Mouse (Mus musculus): Measurements from ENCODE around the gene Gramd2.

Gene Gramd2

DNA sequence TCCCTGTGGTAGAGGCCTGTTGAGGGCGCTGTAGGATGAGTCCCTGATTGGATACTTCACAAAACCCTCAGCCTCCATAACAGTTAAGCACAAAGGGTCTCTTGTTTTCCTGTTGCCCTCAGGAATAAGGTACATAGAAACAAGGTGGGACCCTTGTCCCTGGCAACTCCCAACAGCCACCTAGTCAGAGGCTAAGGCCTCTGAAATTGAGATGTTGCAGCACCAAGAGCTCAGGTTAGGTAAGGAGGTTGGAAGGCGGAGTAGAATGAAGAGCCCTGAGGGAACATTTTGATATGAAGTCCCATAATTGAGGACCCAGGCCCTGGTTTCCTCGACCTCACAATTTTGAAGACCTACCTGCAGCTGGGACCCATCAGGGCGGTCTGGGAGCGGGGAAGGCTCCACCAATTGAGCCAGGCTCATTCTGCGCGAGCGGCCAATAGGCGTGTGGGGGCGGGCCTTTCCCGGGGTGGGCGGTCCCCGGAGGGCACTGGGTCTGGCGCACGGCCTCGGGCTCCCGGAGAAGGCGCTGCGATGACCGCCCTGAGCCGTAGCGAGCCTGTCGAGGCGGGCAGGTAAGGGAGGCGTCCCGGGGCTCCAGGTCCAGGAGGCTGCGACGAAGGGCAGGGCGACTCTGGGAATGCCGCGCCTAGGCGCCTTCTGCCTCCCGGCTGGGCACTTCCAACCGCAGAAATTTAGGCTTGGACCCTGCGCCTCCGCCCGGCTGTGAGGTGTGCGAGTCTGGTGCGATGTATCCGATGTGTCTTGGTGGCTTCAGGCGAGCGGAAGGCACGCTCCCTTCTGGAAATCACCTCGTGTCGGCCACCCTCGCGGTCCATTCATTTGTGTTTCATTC lies at the start of gene Gramd2:
Gramd2 (plus strand) TSS at position 467 of the 856 bp plus-strand sequence.
- peak; percentile 67 for DNase-seq (ENCODE audit: low spot score)

DNA sequence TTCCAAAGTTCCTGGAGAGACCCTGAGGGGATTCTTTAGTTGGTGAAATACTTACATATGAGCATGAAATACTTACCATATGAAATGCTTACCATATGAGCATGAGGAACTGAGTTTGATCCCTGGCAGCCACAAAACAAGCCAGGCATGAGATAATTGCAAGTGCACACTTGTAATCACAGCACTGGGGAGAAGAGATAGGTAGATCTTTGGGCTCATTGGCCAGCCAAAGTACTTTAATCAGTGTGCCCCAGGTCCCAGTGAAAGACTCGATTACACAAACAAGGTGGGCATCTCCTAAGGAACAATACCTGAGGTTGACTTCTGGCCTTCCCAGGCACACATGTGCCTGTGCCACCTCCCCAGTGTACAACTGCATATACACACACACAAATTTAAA lies 41.6 kb upstream of the Gramd2 start:
- DNase-seq (ENCODE audit: low spot score), result no peak

GRCm38 (mm10) chr9:59639936-59640335 lies 40.0 kb upstream of the Gramd2 start:
- DNase-seq (ENCODE audit: low spot score), result no peak

- no peak for DNase-seq (ENCODE audit: low spot score)
Observed at GRCm38 (mm10) chr9:59641320-59641719, 38.6 kb upstream of the Gramd2 start.

DNA sequence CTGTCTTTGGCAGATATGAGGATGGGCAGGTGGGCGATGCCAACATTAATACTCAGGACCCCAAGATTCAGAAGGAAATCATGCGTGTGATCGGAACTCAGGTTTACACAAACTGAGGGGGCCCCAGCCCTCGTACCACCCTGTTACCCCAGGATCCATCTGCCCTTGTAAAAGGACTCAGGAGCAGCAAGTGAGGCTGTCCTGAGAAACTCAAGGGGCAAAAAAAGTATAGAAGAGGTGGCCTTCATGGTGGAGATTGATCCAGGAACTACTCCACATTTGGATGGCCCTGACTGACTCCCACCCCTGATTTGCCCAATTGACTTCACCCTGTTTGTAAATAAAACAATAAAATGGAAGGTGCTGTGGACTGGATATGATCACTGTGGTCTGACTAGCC lies 30.0 kb upstream of the Gramd2 start:
- DNase-seq (ENCODE audit: low spot score), result no peak

DNA sequence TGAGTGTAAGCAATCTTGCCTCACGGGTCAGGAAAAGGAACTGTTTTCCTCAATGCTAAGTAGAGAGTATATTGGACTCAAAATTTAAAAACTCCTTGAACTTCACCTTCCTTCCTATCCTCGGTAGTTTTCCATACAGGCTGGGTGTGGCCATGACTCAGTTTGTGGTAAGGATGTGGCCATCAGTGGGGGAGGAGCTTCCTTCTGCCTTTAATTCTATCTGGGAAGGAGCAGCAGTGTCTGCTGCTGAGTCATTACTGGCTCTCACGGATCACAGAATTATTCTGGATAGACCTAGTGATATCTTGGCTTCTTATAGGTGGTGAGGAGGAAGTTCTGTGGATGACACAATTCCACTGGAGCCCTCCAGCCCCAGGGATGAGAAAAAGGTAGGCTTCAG lies 26.6 kb upstream of the Gramd2 start:
- no peak for DNase-seq (ENCODE audit: low spot score)

GRCm38 (mm10) chr9:59654450-59654983 lies 25.4 kb upstream of the Gramd2 start:
- DNase-seq (ENCODE audit: low spot score), result no peak

DNA sequence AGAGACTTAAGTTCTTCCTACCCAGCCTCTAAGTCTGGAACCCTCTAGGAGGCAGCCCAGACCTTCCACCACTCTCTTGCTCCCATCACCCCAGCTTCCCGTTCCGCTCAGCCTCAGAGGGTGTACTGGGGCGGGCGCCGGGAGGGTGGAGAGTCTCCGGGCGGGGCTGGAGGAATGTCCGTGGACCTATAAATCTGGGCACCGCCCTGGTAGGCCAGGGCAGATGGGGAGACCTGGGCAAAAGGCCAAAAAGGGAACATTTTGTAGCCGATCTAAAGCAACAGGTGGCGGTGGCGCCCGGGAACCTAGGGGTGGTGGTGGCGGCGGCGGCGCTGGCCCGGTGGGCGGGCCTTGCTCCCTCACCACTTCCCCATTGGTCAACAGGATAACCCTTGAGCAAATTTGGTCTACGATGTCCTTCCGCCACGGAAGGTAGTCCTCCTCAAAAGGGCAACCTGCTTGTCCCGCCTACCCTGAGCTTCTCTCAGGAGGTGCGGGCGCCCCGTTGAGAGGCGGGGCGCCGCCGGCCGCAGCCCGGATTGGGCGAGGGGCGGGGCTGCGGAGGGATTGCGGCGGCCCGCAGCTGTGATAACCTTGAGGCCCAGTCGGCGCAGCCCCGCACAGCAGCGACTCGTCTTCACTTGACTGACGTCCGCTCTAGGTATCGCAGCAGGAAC lies 23.8 kb upstream of the Gramd2 start, which contains the start of gene Pkm:
Pkm (plus strand) TSS at position 411 of the 677 bp plus-strand sequence.
- DNase-seq (ENCODE audit: low spot score), result peak; percentile 98

- DNase-seq (ENCODE audit: low spot score), result peak; percentile 84
Observed at GRCm38 (mm10) chr9:59656635-59657617, 23.0 kb upstream of the Gramd2 start.

DNA sequence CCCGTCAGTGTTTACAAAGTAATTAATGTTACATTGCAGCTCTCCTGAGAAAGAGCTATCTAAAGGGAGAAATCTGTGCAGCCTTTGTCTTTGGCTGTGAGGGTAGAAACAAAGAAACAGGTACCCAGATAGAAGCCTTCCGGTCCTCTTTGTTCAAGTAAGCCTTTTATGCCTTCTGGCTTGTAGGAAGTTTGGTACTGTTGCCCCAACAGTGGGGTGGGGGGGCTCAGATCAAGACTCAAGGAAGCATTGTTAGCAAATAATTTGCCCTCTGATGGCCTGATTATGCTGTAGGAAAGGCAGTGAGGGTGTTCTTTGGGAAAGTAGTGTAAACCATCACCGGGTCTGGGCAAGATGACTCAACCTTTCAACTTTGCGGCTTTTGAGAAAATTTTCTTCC lies 21.8 kb upstream of the Gramd2 start:
- DNase-seq (ENCODE audit: low spot score), result no peak

DNA sequence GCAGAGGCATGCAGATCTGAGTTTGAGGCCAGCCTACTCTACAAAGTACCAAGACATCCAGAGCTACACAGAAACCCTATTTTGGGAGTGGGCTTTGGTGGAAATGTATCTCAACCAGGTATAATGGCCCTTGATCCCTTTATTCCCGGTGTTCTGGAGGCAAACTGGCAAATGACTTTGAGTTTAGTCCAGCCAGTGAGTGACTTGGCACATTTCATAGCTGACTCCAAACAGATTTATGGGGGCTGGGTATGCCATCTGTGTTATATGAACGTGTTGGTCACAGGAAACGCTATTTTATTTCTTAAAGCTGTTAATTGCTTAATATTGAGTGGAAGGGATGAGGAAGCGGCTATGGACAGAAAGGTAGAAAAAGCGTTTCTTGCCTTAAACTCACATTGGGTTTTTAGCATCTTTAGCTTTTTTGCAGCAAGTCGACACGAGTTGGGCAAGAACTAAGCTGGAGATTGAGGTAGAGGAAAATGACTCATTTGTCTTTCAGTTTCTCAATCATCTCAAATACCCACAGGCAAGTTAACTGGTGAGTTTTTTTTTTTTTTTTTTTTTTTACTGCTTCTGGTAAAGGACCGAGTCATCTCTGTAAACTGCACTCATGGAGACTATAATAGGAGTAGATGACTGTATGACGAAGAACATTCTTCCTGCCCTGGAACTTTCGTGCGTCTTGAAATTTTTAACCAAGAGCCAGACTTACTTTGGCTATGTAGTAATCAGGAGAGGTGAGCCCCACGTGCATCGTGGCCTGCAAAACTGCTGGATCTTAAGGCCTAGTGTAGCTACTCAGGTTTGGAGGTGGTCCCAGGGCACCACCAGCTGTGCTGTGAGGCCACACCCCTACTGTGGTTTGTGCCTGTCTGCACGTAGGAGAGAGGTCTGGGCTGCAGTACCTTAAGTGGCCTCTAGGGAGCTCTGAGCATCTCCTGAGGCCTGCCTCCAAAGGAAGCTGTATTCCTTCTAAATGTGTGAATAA lies 20.6 kb upstream of the Gramd2 start:
- DNase-seq (ENCODE audit: low spot score), result peak; percentile 86

- no peak for DNase-seq (ENCODE audit: low spot score)
Observed at GRCm38 (mm10) chr9:59660421-59660820, 19.5 kb upstream of the Gramd2 start.

DNA sequence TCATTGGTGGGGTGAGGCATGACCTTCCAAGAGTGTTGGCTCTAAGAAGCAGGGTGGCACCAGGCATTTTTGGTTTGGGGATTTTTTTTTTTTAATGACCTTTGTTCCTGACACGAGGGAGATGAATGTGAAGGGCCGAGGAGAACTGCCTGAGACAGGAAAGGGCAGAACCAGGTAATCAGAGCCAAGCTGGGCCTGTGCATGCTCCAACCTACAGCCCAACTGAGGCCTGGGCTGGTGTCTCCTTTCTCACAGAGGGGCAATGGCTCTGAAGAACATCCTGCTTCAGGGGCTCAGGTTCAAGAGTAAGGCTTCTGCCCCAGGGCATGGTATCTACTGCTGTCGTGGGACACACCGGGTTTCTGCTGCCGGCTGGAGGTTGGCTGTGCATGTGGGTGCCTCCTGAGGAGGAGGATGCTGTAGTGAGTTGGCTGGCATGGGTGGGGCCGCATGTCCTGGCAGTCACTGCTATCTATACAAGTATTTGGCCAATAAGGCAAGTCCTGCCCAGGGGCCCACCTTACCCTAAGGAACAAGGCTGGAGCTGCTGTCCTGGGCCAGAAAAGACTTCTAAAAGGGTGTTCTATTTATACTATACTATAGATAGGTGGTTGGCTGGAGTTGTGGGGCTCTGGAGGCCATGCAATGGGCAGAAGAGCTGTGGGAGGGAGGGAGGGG lies 18.5 kb upstream of the Gramd2 start:
- DNase-seq (ENCODE audit: low spot score), result no peak

GRCm38 (mm10) chr9:59663226-59663625 lies 16.7 kb upstream of the Gramd2 start:
- no peak for DNase-seq (ENCODE audit: low spot score)

DNA sequence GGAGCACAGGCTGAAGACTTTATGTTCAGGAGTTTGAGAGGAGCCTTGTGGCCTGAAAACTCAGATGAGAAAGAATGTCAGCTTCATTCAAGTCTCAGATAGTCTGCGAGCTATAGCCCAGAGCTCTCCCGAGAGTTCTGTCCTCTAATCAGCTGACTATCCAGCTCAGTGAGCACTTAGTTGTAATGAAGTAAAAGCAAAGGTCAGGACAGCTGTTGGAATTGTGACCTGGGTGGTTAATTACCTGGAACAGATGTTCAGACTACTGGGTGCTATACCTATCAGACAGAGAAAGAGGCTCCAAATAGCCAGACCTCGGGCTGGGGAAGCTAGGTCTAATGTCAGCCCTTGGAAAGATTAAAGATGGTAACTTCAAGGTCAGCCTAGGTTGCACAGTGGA lies 16.0 kb upstream of the Gramd2 start:
- peak; percentile 2 for DNase-seq (ENCODE audit: low spot score)

DNA sequence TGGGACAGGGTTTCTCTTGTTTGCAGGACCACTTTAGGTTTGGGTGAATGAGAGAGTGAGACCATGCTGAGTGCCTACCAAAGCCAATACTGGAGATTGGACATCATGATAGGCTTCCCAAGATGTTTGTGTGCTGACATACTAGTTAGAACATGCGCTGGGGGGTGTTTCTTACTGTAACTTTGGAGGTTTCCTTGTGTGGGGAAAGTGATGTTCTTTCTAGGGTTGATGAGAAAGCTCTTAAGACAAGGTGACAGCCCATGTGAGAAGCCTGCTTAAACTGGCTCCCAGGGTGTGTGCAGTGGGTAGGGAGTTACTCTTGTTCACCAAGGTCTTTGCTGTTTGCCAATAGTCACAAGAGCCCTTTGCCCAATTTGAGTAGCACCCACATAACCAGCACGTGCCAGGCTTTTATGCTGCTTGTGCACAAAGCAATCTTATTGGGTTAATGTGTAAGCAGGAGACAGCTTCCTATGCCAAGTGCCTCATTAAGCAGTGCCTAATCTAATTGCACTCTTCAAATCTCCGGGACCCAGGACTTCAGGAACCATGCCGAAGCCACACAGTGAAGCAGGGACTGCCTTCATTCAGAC lies 15.2 kb upstream of the Gramd2 start:
- DNase-seq (ENCODE audit: low spot score), result peak; percentile 5

DNA sequence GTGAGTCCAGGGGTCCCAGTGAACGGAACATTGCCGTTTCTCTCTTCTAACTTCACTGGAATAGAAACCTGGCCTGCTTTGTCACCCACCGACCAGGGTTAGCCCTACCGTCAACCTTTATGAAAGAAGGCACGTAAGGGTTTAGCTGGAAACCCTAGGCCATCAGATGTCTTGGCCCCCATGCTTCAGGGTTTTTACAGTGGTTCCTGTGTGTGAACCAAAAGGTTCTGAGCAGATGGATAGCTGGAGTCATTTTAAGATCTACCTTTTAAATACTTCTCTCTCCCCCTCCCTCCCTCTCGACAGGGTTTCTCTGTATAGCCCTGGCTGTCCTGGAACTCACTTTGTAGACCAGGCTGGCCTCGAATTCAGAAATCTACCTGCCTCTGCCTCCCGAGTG lies 13.9 kb upstream of the Gramd2 start:
- DNase-seq (ENCODE audit: low spot score), result no peak

DNA sequence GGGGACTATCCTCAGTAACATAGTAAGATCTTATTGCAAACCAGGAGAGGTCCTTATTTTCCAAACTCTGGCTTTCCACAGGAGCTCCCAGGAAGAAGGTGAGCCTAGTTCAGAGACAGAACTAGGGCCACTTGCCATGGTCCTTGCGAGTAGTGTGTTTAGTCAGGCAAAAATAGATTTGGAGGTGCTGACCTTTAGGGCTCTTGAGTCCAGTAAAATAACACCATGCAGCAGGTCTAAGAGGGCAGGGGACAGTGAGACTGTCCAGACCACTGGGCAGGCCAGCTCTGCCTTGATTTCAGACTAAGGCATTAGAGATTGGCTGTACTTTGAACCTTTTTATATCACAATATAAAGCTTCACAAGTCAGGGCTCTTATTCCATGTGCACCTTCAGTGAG lies 13.1 kb upstream of the Gramd2 start:
- DNase-seq (ENCODE audit: low spot score), result no peak

- DNase-seq (ENCODE audit: low spot score), result peak; percentile 64
Observed at GRCm38 (mm10) chr9:59667250-59667649, 12.7 kb upstream of the Gramd2 start.

- no peak for DNase-seq (ENCODE audit: low spot score)
Observed at GRCm38 (mm10) chr9:59667904-59668303, 12.0 kb upstream of the Gramd2 start.

All from layer of hippocampus, adult 11-12 months (tissue).